24 mouse cellular contexts compared by ENCODE assay signal in the genomic region with DNA sequence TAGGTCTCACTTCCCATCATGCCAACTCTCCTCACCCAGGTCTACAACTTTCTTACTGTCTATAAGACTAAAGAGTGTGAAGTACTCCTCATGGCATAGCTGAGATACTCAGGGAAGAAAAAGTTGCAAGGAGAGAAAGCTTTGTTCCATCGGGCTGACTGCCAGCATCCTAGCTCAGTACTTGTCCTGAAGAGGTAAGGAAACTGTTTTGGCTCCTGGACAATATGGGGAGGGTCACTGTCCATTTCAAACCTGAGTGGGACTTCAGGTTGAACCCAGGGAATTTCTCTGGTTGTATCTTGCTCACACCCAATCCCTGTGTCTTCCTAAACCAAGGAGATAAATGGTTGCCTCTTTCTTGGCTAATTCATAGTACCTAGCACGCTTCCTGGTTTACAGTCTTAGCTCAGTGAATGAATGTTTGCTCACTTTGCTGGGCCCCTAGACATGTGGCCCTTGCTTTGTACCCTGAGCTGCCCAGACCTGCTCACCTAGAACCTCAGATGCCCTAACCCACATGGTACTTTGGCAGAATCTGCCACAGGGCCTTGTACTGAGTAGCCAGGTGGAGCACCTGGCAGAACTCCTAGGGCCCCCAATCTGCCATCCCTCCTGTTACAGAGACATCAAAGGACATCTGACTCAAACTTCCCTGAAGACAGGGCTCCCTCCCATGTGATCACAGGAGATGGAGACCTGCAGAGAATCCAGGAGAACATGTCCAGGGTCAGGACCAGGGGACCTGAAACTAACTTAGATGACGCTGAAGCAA. TPM values are rescaled to one million over a fixed set of nuclear protein-coding genes. Genes with fewer than 3 reads are reported as not detected.
A peak's percentile ranks its signal among the peaks of the same experiment; 100 is the strongest.
DNase-seq lines count a peak whose midpoint lies in the region; ATAC-seq lines count a peak whose summit lies in the region.
"Had no signal": no experiment of that assay in that cellular context is flagged by ENCODE, and none has a peak within 500 bp of the region (broad histone marks: within the 10 kb centered on the region; RNA-seq: fewer than 3 reads in every experiment).

No protein-coding gene starts in this region.

- H3K4me2 ChIP-seq in intestine, embryonic 15.5 days (replicated peaks) = no peak overlapping the region
- H3K4me2 ChIP-seq: embryonic facial prominence, embryonic 15.5 days; hindbrain, embryonic 13.5 days had no signal

- no peak for DNase-seq in cerebellum, postnatal 4 days (ENCODE audit: low spot score in 2 of 2)
- DNase-seq in cerebellum, adult 18-20 months = peak; percentile 78 to 81
- peak; percentile 88 for DNase-seq in cerebellum, adult 9-11 months
- peak; percentile 74 to 77 for DNase-seq in cerebellum, postnatal 36 days
- no peak for DNase-seq in hindbrain, embryonic 10.5 days (ENCODE audit: low spot score)
- no peak for DNase-seq in adrenal gland, adult 2 months
- DNase-seq: B cell, adult 2 months; embryo, embryonic 11 days; gastrocnemius, adult 2 months; gastrocnemius, postnatal 25 days; kidney, adult 18-20 months had no signal

- 77% methylated on average over 3 of the region's 3 CpGs for WGBS in intestine, embryonic 15.5 days
- WGBS in hindbrain, embryonic 10.5 days = 80% methylated on average over 3 of the region's 3 CpGs

- 0 out of 2 replicates have a peak, but pooled peaks have one; percentile 8 for ATAC-seq in cerebellum, adult (ENCODE audit: insufficient number of reproducible peaks, low FRiP score, low TSS enrichment)
- no peak for ATAC-seq in intestine, embryonic 15.5 days
- ATAC-seq: CD4-positive, CD25-positive, alpha-beta regulatory T cell, adult 4 months; forebrain, embryonic 14.5 days; hindbrain, postnatal 0 days had no signal

- no peak overlapping the region for H3K4me3 ChIP-seq in intestine, embryonic 15.5 days (replicated peaks)
- no peak overlapping the region for H3K4me3 ChIP-seq in hindbrain, embryonic 10.5 days
- H3K4me3 ChIP-seq: embryonic facial prominence, embryonic 15.5 days; erythroblast, embryonic 14.5 days; forebrain, embryonic 10.5 days; gastrocnemius, adult 2 months; heart, embryonic 10.5 days; hindbrain, embryonic 13.5 days had no signal

- no peak overlapping the region for H3K9ac ChIP-seq in intestine, embryonic 15.5 days
- H3K9ac ChIP-seq: embryonic facial prominence, embryonic 15.5 days; hindbrain, embryonic 13.5 days had no signal

- H3K4me1 ChIP-seq in intestine, embryonic 15.5 days (replicated peaks) = peaks cover 16% of the 10 kb centered on the region
- peaks cover 38% of the 10 kb centered on the region for H3K4me1 ChIP-seq in hindbrain, embryonic 10.5 days (replicated peaks)

- H3K36me3 ChIP-seq in intestine, embryonic 15.5 days = no peaks in the 10 kb centered on the region
- no peaks in the 10 kb centered on the region for H3K36me3 ChIP-seq in hindbrain, embryonic 10.5 days
- H3K36me3 ChIP-seq: embryonic facial prominence, embryonic 15.5 days; forebrain, embryonic 10.5 days; G1E; heart, embryonic 10.5 days; hindbrain, embryonic 13.5 days had no signal

- H3K27me3 ChIP-seq in intestine, embryonic 15.5 days (replicated peaks) = no peaks in the 10 kb centered on the region
- H3K27me3 ChIP-seq in hindbrain, embryonic 10.5 days (ENCODE audit: insufficient read depth, poor library complexity, severe bottlenecking) = peaks cover 2% of the 10 kb centered on the region; the same call in 1 of the 2 replicates
- H3K27me3 ChIP-seq: embryonic facial prominence, embryonic 15.5 days had no signal

- H3K9me3 ChIP-seq in intestine, embryonic 15.5 days = no peaks in the 10 kb centered on the region
- no peaks in the 10 kb centered on the region for H3K9me3 ChIP-seq in hindbrain, embryonic 10.5 days
- H3K9me3 ChIP-seq: embryonic facial prominence, embryonic 15.5 days; forebrain, embryonic 10.5 days; G1E; heart, embryonic 10.5 days; hindbrain, embryonic 13.5 days had no signal

- H3K27ac ChIP-seq in intestine, embryonic 15.5 days = no peak overlapping the region
- no peak overlapping the region for H3K27ac ChIP-seq in hindbrain, embryonic 10.5 days
- H3K27ac ChIP-seq: embryonic facial prominence, embryonic 15.5 days; forebrain, embryonic 10.5 days; gastrocnemius, adult 2 months; heart, embryonic 10.5 days; hindbrain, embryonic 13.5 days; hindbrain, postnatal 0 days had no signal

RNA-seq across cellular contexts. Expression of a gene that starts 3.3 kb away (rescaled TPM):
- polyA plus RNA-seq in intestine, embryonic 15.5 days (2015; fragmentation: Nextera tagmentation; extraction: Ambion mirVana) = 3.3 and 4.0 TPM in 2 replicates
- polyA plus RNA-seq in hindbrain, embryonic 10.5 days (2016; fragmentation: Nextera tagmentation; extraction: Ambion mirVana) = 2.2 TPM in 2 replicates
- total RNA-seq in adrenal gland, adult 2 months (2021) = 1 to 10 TPM; 4.2 to 6.4 TPM
- 6.4 and 6.9 TPM in 2 replicates for polyA plus RNA-seq in adrenal gland, adult 2 months (2012; rRNA removed)
- polyA plus RNA-seq: CD4-positive, CD25-positive, alpha-beta regulatory T cell, adult 4 months had no signal

RNA-seq across cellular contexts. Expression of a gene that starts 16.1 kb away (rescaled TPM):
- 0.63 and 0.65 TPM in 2 replicates for polyA plus RNA-seq in intestine, embryonic 15.5 days (2015; fragmentation: Nextera tagmentation; extraction: Ambion mirVana)
- 0.65 and 0.85 TPM in 2 replicates for polyA plus RNA-seq in hindbrain, embryonic 10.5 days (2016; fragmentation: Nextera tagmentation; extraction: Ambion mirVana)
- total RNA-seq in adrenal gland, adult 2 months (2021) = under 1 TPM; 0.37 to 0.83 TPM
- 0.42 and 0.63 TPM in 2 replicates for polyA plus RNA-seq in adrenal gland, adult 2 months (2012; rRNA removed)
- total RNA-seq: common myeloid progenitor, adult 5-6 weeks; gastrocnemius, adult 2 months; gastrocnemius, postnatal 25 days had no signal
- polyA plus RNA-seq: CD4-positive, CD25-positive, alpha-beta regulatory T cell, adult 4 months; erythroblast, embryonic 14.5 days; G1E; heart, embryonic 14.5 days had no signal

Comparison
In these comparisons a context has a peak if more than half of its experiments do, and no peak if none do; other contexts are left out.
1. DNase-seq: peak in cerebellum, adult 18-20 months (2 of 2), cerebellum, adult 9-11 months (single experiment) and cerebellum, postnatal 36 days (2 of 2); none in cerebellum, postnatal 4 days (0 of 2), hindbrain, embryonic 10.5 days (single experiment) and adrenal gland, adult 2 months (single experiment).